Mouse (Mus musculus): ENCODE data around the gene Esyt3. TPM values are rescaled to one million over a fixed set of nuclear protein-coding genes. Genes with fewer than 3 reads are reported as not detected.

The Esyt3 gene
- polyA plus RNA-seq, 1 experiment from 2014 or later = 0.90 TPM

- no peak overlapping the region for H3K9ac ChIP-seq (ENCODE audit: low read length)
- no peak overlapping the region for H3K27ac ChIP-seq (ENCODE audit: low read length)
- no peaks in the 10 kb centered on the region for H3K4me1 ChIP-seq (ENCODE audit: control insufficient read depth, insufficient read depth, low read length)
- H3K4me3 ChIP-seq (replicated peaks; ENCODE audit: low read length) = no peak overlapping the region
- H3K36me3 ChIP-seq (ENCODE audit: control insufficient read depth, insufficient read depth, low read length) = no peaks in the 10 kb centered on the region
- no peak overlapping the region for H3K4me2 ChIP-seq (ENCODE audit: low read depth, low read length)
- ATAC-seq (ENCODE audit: insufficient read depth, low FRiP score) = no peak
- no peaks in the 10 kb centered on the region for H3K27me3 ChIP-seq (ENCODE audit: control insufficient read depth, insufficient read depth, low read length)
- H3K9me3 ChIP-seq (replicated peaks; ENCODE audit: control insufficient read depth, low read length) = no peaks in the 10 kb centered on the region
- 68% methylated on average over 12 of the region's 12 CpGs for WGBS
Measured at GRCm38 (mm10) chr9:99340126-99340525, 18.2 kb downstream of the Esyt3 start.

GRCm38 (mm10) chr9:99339182-99339581, 19.2 kb downstream of the Esyt3 start:
- no peaks in the 10 kb centered on the region for H3K9me3 ChIP-seq (replicated peaks; ENCODE audit: control insufficient read depth, low read length)
- ATAC-seq (ENCODE audit: insufficient read depth, low FRiP score) = no peak

GRCm38 (mm10) chr9:99338293-99338692, 20.1 kb downstream of the Esyt3 start:
- Histone ChIP-seq H3K27me3 (ENCODE audit: control insufficient read depth, insufficient read depth, low read length) (no peaks in the 10 kb centered on the region), H3K4me2 (ENCODE audit: low read depth, low read length) (no peak overlapping the region), H3K9me3 (replicated peaks; ENCODE audit: control insufficient read depth, low read length) (no peaks in the 10 kb centered on the region), H3K27ac (ENCODE audit: low read length) (no peak overlapping the region), H3K36me3 (ENCODE audit: control insufficient read depth, insufficient read depth, low read length) (no peaks in the 10 kb centered on the region), H3K4me1 (ENCODE audit: control insufficient read depth, insufficient read depth, low read length) (no peaks in the 10 kb centered on the region), H3K9ac (ENCODE audit: low read length) (no peak overlapping the region), H3K4me3 (replicated peaks; ENCODE audit: low read length) (no peak overlapping the region)
- 96% methylated on average over 1 of the region's 1 CpGs for WGBS
- ATAC-seq (ENCODE audit: insufficient read depth, low FRiP score) = no peak

More at GRCm38 (mm10) chr9:99339182-99339581, 19.2 kb downstream of the Esyt3 start:
- Histone ChIP-seq H3K4me3 (replicated peaks; ENCODE audit: low read length) (no peak overlapping the region), H3K4me2 (ENCODE audit: low read depth, low read length) (no peak overlapping the region), H3K36me3 (ENCODE audit: control insufficient read depth, insufficient read depth, low read length) (no peaks in the 10 kb centered on the region), H3K27ac (ENCODE audit: low read length) (no peak overlapping the region), H3K9ac (ENCODE audit: low read length) (no peak overlapping the region), H3K27me3 (ENCODE audit: control insufficient read depth, insufficient read depth, low read length) (no peaks in the 10 kb centered on the region), H3K4me1 (ENCODE audit: control insufficient read depth, insufficient read depth, low read length) (no peaks in the 10 kb centered on the region)
- 87% methylated on average over 1 of the region's 1 CpGs for WGBS

GRCm38 (mm10) chr9:99336538-99336937, 21.8 kb downstream of the Esyt3 start:
- Histone ChIP-seq H3K36me3 (ENCODE audit: control insufficient read depth, insufficient read depth, low read length) (no peaks in the 10 kb centered on the region), H3K4me2 (ENCODE audit: low read depth, low read length) (no peak overlapping the region), H3K9me3 (replicated peaks; ENCODE audit: control insufficient read depth, low read length) (no peaks in the 10 kb centered on the region), H3K4me3 (replicated peaks; ENCODE audit: low read length) (no peak overlapping the region), H3K9ac (ENCODE audit: low read length) (no peak overlapping the region), H3K27ac (ENCODE audit: low read length) (no peak overlapping the region), H3K27me3 (ENCODE audit: control insufficient read depth, insufficient read depth, low read length) (no peaks in the 10 kb centered on the region), H3K4me1 (ENCODE audit: control insufficient read depth, insufficient read depth, low read length) (no peaks in the 10 kb centered on the region)
- 74% methylated on average over 4 of the region's 4 CpGs for WGBS
- ATAC-seq (ENCODE audit: insufficient read depth, low FRiP score) = 0 out of 2 replicates have a peak, but pooled peaks have one; percentile 14

DNA sequence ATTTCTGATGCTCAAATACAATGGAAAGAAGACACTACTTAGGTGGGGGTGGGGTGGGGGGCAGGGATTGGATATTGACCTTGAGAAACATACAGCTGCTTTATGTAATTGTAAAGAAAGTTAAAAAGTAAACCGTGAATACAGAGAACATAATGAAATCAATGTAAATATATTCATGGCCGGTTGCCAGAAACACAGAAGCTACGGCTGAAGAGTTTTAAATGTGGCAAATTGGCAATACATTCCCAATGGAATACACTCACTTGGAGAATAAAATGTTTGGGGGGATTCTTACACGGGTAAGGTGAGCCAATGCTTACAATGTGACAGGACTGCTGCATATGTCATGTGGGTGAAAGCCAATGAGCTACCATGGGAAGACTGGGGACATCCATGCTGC, 31.5 kb downstream of the Esyt3 start:
- no peak overlapping the region for H3K27ac ChIP-seq (ENCODE audit: low read length)
- ATAC-seq (ENCODE audit: insufficient read depth, low FRiP score) = no peak
- no peak overlapping the region for H3K4me3 ChIP-seq (replicated peaks; ENCODE audit: low read length)
- H3K4me2 ChIP-seq (ENCODE audit: low read depth, low read length) = no peak overlapping the region
- H3K9ac ChIP-seq (ENCODE audit: low read length) = no peak overlapping the region
- no peaks in the 10 kb centered on the region for H3K27me3 ChIP-seq (ENCODE audit: control insufficient read depth, insufficient read depth, low read length)
- WGBS = 29% methylated on average over 4 of the region's 4 CpGs
- H3K9me3 ChIP-seq (replicated peaks; ENCODE audit: control insufficient read depth, low read length) = no peaks in the 10 kb centered on the region
- peaks cover 6% of the 10 kb centered on the region; the same call in 1 of the 2 replicates for H3K4me1 ChIP-seq (ENCODE audit: control insufficient read depth, insufficient read depth, low read length)
- H3K36me3 ChIP-seq (ENCODE audit: control insufficient read depth, insufficient read depth, low read length) = no peaks in the 10 kb centered on the region

DNA sequence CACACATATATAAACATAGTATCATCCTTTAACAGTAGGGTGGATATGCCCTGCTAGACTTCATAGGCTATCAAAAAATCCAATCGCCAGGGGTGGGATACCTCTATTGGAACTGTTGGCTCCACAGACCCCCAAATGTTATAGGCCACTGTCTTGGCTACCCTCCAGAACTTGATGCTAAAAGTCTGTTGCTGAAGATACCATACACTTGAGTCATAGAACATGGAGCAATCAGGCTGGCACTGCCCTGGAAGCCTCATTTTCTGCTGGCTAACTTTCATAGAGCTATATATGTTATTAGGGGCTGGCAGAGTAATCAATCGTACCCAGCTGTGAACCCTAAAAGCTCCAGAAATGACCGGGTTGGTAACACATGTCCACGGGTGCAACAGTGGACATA, 32.4 kb downstream of the Esyt3 start:
- ATAC-seq (ENCODE audit: insufficient read depth, low FRiP score) = no peak
- no peak overlapping the region for H3K4me2 ChIP-seq (ENCODE audit: low read depth, low read length)
- H3K27me3 ChIP-seq (ENCODE audit: control insufficient read depth, insufficient read depth, low read length) = no peaks in the 10 kb centered on the region
- no peak overlapping the region for H3K4me3 ChIP-seq (replicated peaks; ENCODE audit: low read length)
- no peaks in the 10 kb centered on the region for H3K36me3 ChIP-seq (ENCODE audit: control insufficient read depth, insufficient read depth, low read length)
- H3K9me3 ChIP-seq (replicated peaks; ENCODE audit: control insufficient read depth, low read length) = no peaks in the 10 kb centered on the region
- no peak overlapping the region for H3K9ac ChIP-seq (ENCODE audit: low read length)
- peaks cover 6% of the 10 kb centered on the region; the same call in 1 of the 2 replicates for H3K4me1 ChIP-seq (ENCODE audit: control insufficient read depth, insufficient read depth, low read length)
- WGBS = 76% methylated on average over 4 of the region's 4 CpGs
- H3K27ac ChIP-seq (ENCODE audit: low read length) = no peak overlapping the region

DNA sequence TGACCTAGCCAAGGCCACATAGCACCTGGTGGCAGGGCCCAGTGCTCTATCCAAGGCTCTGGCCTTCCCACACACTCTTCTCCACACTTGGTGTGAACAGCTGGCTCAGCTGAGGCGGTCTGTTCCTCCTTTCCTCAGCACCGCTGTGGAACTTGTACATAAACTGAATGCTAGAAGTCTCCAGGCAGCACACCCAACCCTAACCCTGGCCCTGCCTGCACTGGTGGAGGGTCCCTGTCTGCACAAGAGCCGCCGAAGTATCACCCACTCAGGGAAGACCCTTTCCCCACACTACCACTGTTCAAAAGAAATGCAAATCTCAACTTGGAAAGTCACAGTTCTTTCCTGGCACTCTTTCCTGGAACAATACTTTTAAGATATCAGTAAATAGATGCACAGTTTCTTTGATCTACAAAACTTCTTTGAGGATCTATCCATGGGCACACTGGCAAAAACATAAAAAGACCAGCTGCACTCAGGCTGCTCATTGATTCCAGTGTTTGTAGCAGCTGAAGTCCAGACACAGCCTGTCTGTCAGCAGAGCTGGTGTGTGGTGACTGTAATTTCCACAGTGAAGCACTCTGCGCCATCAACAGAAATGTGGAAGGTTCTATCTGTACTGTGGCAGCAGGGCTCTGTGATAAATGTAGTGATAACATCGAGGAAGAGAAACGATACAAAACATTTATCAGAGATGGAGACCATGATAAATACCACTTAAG, 33.0 kb downstream of the Esyt3 start:
- Histone ChIP-seq H3K27ac (ENCODE audit: low read length) (no peak overlapping the region), H3K4me2 (ENCODE audit: low read depth, low read length) (no peak overlapping the region), H3K9ac (ENCODE audit: low read length) (no peak overlapping the region), H3K4me3 (replicated peaks; ENCODE audit: low read length) (no peak overlapping the region), H3K36me3 (ENCODE audit: control insufficient read depth, insufficient read depth, low read length) (no peaks in the 10 kb centered on the region), H3K27me3 (ENCODE audit: control insufficient read depth, insufficient read depth, low read length) (no peaks in the 10 kb centered on the region), H3K9me3 (replicated peaks; ENCODE audit: control insufficient read depth, low read length) (no peaks in the 10 kb centered on the region), H3K4me1 (ENCODE audit: control insufficient read depth, insufficient read depth, low read length) (peaks cover 6% of the 10 kb centered on the region; the same call in 1 of the 2 replicates)
- no peak for ATAC-seq (ENCODE audit: insufficient read depth, low FRiP score)
- WGBS = 76% methylated on average over 7 of the region's 7 CpGs

DNA sequence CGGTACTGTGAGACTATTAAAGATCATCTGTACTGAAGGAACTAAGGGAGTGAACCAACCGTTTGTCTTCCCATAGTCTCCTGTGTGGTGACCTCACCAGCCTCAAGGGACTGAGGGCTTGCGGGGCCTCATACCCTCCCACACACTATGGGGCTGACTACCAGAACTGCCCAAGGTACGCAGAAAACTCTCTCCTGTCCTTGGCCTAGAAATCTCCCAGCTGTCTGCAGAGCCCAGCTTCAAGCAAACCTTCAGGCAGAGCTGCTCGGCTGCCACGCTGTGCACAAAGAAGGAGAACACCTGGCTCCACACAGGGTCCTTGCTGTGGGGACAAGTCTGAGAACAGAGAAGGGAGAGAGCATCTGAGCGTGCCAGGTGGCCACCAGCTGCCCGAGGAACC, 38.4 kb downstream of the Esyt3 start:
- Histone ChIP-seq H3K4me3 (replicated peaks; ENCODE audit: low read length) (no peak overlapping the region), H3K36me3 (ENCODE audit: control insufficient read depth, insufficient read depth, low read length) (no peaks in the 10 kb centered on the region), H3K27ac (ENCODE audit: low read length) (no peak overlapping the region), H3K4me2 (ENCODE audit: low read depth, low read length) (no peak overlapping the region), H3K27me3 (ENCODE audit: control insufficient read depth, insufficient read depth, low read length) (no peaks in the 10 kb centered on the region), H3K4me1 (ENCODE audit: control insufficient read depth, insufficient read depth, low read length) (no peaks in the 10 kb centered on the region), H3K9ac (ENCODE audit: low read length) (no peak overlapping the region), H3K9me3 (replicated peaks; ENCODE audit: control insufficient read depth, low read length) (no peaks in the 10 kb centered on the region)
- WGBS = 42% methylated on average over 8 of the region's 8 CpGs
- ATAC-seq (ENCODE audit: insufficient read depth, low FRiP score) = no peak

- Histone ChIP-seq H3K9ac (ENCODE audit: low read length) (no peak overlapping the region), H3K4me3 (replicated peaks; ENCODE audit: low read length) (no peak overlapping the region), H3K36me3 (ENCODE audit: control insufficient read depth, insufficient read depth, low read length) (no peaks in the 10 kb centered on the region), H3K27me3 (ENCODE audit: control insufficient read depth, insufficient read depth, low read length) (no peaks in the 10 kb centered on the region), H3K9me3 (replicated peaks; ENCODE audit: control insufficient read depth, low read length) (no peaks in the 10 kb centered on the region), H3K27ac (ENCODE audit: low read length) (no peak overlapping the region), H3K4me2 (ENCODE audit: low read depth, low read length) (no peak overlapping the region), H3K4me1 (ENCODE audit: control insufficient read depth, insufficient read depth, low read length) (no peaks in the 10 kb centered on the region)
- ATAC-seq (ENCODE audit: insufficient read depth, low FRiP score) = peak; percentile 41; the same call in 1 of the 2 replicates
- WGBS = 51% methylated on average over 8 of the region's 8 CpGs
Measured at GRCm38 (mm10) chr9:99319343-99319951, 38.9 kb downstream of the Esyt3 start.

Measured in stomach, embryonic 16.5 days (tissue).